Mouse (Mus musculus) fibroblast of lung, adult 2 months (primary cell): ENCODE measurements at regions not wholly inside any gene's neighbourhood (a gene's known extent, or its start where the extent isn't known, plus 50 kb on each side); places are given as distances from the start of the nearest gene placed in this dataset.

Experiments
- DNase-seq: peaks from one replicate; pipeline ENCODE4 v3.0.0-alpha.2; 2011; ENCODE audit warnings: low read depth

DNA sequence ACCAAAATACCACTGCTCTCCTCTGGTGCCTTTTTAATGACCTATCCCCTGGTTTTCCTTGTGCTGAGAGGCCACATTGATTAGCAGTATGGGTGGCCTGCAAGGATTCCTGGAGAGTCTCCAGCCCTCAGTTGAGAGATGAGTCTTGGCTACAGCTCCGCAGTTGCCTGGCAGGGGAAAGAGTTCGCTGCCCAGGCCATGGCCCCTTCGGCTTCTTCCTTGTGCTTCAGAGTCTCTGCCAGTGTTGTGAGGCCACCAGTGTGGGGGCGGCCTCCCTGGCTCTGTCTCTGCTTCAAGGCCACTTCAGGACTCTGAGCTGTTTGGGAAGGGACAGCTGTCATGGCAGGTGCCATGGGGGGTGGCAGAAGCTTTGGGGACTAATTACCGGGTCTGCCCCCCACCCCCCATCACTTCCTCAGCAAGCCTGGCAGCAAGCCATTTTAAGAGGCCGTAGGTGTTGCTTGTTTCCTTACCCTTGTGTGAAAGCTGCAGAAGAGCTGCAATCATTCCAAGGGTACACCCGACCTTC lies 85.8 kb upstream of the Gria1 start:
- no peak for DNase-seq

DNA sequence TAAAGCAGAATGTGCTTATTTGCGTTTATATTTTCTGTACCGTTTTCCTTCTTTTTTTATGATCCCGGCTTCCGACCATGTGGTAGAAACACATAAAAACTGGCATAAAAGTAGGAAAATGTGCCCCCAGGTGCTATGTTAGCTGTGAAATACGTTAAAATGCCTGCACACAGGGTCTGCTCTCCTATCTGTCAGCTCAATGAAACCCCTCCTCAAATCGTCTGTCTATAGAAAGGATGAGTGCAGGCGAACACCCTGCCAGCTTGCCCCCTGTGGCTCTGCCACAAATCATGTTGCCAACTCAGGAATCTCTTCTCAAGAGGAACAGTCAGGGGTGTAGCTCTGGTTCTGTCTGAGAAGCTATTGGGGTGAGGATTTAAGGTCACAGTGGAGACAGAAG lies 78.4 kb upstream of the Gria1 start:
- DNase-seq, result no peak

DNA sequence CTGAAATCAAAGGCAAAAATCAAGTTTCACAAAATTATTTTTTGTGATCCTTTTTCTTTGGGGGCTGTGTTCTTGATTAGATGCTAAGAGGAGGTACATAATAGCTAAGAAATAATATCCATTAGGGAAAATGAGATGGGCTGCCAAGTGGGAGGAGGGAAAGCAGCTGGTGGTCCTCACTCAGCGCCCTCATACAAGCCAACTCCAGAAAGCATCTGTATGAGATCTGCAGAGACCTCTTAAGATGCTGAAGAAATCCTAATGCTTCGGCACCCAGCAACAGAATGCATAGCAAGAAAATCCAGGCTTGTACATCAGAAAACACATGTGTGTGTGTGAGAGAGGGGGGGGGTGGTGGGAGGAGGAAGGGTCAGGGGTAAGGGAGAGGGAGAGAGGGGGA lies 58.8 kb upstream of the Gria1 start:
- DNase-seq, result no peak

DNA sequence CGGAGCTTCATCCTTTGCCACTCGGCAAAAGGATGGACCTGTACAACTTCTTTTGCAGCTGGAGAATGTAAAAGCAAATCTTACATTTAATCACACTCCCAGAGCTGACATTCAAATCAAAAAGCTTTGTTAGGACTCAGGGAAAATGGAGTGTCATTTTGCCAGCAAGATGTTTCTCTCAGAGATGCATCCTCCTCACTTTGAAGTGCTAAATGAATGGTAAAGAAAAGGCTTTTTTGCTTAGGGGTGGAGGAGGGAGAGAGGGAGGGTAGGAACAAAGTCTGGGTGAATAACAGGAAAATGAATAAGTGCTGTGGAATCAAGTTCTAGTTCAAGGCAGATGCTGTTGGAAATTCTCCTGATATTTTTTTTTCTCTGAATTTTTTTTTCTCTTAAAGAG lies 53.4 kb upstream of the Gria1 start:
- DNase-seq, result peak; percentile 15
